Mouse (Mus musculus) liver (tissue): ENCODE measurements around the gene Atxn2.

Source experiments
- DNase-seq: peaks from one replicate; pipeline ENCODE4 v3.0.0-alpha.2; 2020; ENCODE audit warnings: mixed read lengths

Atxn2 gene

GRCm38 (mm10) chr5:121818401-121818800 is 107.3 kb downstream of the Atxn2 start:
- DNase-seq: no peak

GRCm38 (mm10) chr5:121818862-121819261 is 107.7 kb downstream of the Atxn2 start:
- no peak for DNase-seq

GRCm38 (mm10) chr5:121819559-121819958 is 108.4 kb downstream of the Atxn2 start:
- DNase-seq: no peak

DNA sequence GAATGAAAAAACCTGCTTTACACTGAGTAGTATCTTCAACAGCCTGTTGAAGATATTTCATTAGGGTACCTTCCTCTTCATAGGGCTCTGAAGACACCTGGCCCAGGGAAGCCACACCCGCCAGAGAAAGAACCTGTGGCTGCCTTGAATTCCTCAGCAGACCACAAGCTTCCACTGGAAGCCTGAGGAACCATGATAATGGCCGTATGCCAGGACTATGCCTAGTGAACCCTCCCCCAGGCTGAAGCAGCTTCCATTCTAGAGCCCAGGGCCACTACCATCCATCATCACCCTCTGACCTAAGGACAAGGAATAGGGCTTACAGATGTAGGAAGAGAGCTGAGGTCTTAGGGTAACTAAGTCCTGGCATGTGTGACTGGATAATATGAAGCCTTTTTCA is 109.0 kb downstream of the Atxn2 start:
- no peak for DNase-seq

- DNase-seq: no peak
These were observed 109.5 kb downstream of the Atxn2 start for GRCm38 (mm10) chr5:121820657-121821056.

DNA sequence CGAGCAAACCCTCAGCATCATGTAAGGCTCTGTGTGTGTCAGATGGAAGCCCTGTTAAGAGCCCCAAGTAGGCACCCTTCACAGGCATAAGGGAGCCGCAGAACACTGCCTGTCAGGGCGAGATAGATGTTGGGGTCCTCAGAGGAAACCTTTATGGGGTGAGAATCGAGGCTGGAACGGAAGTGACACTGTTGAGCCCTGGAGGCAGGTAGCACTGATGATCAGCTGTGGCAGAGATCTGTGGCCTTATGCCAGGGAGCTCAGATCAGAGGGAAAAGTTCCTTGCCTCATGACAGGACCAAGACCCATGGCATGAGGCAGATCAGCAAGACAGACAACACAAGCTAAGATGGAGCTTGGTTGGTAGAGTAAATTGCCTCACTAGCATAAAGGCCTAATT is 110.0 kb downstream of the Atxn2 start:
- DNase-seq: no peak

GRCm38 (mm10) chr5:121821552-121821951 is 110.4 kb downstream of the Atxn2 start:
- no peak for DNase-seq

GRCm38 (mm10) chr5:121822786-121823505 is 111.8 kb downstream of the Atxn2 start:
- DNase-seq: no peak

GRCm38 (mm10) chr5:121823668-121824067 is 112.5 kb downstream of the Atxn2 start:
- no peak for DNase-seq

DNA sequence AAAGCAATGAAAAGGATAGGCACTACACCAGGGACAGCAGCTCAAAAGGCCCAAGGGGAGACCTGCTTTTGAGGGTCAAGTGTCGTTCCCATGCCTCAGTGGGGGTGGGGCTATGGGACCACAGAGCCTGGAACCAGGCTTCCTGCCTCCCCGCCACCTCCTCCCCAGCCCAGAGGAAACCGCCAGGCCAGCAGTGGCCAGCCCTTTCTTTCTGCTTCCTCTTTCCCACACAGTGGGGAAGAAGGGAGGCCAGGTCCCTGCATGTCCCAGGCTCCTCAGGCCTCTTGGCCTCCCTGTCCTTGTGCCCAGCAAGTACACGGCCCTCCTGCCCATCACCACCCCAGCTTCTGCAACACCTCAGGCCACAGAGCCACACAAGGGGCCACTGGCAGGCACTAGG is 113.0 kb downstream of the Atxn2 start:
- DNase-seq: peak; percentile 48

DNA sequence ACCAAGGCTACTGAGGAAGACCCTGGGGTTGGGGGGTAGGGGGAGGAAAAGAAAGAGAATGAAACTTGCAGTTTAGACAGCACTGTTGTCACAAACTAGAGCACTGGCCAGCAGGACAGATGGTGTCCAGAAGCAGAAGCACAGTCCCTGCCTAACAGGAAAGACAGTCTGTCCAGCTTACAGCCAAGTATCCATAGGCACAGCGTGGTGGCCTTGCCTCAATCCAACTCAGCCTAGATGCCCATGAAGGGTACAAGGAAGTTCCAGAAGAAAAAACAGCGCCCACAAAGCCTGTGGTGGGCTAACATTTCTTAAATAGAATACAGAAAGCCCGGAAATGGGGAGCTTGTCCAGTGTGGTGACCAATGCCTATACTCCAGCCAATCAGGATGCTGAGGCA is 114.5 kb downstream of the Atxn2 start:
- no peak for DNase-seq

DNA sequence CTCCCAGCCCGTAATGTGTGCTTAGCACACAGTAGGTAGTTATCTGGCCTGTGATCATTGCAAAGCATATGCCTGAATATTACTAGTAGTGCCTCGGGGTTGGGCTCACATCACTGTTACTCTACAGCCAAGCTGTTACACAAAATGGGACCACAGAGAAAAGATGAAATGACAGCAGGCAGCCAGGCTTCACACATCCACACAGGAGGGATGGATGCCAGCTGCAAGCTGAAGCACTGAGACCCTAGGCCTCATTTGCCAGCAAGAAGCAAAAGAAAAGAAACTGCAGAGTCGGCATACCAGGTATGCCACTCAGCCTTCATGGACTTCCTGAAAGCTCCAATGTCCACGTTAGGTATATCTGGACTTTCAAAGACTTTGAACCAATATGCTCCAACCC is 116.7 kb downstream of the Atxn2 start:
- DNase-seq: no peak

DNA sequence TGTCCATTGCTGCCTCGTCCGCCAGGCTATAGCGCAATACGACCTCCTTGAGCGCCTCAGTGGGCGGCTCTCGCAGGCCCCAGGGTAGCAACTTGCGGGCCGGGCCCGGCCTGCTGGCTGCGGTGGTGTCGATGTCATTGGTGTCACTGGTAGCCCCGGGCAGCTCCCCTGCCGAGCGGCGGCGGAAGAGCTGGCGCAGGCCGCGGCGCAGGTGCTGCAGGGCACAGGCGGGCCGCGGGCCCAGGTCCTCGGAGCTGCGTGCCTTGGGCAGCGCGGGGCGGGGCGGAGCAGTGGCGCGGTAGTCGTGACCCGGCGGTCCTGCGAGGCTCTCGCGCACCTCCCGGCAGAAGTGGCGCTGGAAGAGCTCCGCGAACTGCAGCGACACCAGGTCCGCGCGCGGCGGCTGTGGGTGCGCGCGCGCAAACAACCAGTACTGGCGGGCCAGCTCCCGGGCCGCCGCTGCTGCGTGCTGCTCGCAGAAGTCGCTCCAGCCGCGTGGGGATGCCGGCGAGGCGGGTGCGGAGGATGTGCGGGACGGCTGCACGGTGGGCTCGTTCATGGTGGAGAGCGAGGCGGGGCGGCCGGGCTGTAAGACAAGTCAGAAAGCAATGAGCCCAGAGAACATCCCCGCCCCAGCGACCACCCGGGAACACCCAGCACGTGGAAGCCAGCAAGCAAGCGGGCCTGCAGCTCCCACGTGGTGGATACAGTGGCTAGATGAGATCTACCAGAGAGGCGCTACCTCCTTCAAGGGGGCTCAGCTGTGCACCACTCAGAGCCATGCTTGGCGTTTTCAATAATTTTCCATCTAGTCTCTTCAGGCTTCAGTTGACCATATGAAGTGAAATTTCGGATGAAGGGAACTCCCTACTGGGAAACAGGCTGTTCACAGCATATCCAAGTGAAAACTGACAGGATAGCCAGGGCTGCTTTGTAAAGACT is 117.6 kb downstream of the Atxn2 start:
- no peak for DNase-seq

GRCm38 (mm10) chr5:121831002-121831601 is 120.0 kb downstream of the Atxn2 start:
- no peak for DNase-seq

GRCm38 (mm10) chr5:121832376-121833155 is 121.4 kb downstream of the Atxn2 start:
- no peak for DNase-seq

- no peak for DNase-seq
These were observed 122.0 kb downstream of the Atxn2 start for GRCm38 (mm10) chr5:121833159-121833558.

DNA sequence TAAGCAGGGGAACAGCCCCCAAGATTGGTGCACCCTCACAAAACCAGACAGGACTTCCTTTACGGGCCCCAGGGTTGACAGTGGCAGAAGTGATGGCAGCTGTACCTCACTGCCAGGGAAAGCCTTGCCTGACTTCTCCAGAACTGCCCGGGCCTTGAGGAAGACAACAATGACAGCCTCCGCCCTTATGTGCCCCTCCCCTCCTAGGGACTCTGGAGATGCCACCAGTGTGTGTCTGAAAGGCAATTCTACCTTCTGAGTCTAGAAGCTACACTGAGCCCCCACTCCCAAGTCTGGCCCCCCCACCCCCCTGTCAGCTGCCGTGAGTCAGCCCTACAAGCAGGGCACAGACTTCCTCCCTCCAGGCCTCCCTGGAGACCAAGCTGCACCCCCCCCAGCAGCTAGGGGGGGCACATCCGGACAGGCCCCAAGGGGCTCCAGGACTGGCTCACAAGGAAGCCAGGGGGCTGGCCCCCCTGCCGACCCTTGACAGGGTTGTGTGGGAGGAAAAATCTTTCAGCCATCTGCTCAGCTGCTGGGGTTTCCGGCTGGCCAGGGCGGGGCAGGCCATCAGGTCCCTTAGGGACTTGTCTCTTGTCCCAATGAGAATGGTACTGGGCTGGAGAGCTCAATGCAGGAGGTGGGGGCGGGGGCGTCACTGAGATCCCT is 122.6 kb downstream of the Atxn2 start:
- DNase-seq: peak; percentile 59

DNA sequence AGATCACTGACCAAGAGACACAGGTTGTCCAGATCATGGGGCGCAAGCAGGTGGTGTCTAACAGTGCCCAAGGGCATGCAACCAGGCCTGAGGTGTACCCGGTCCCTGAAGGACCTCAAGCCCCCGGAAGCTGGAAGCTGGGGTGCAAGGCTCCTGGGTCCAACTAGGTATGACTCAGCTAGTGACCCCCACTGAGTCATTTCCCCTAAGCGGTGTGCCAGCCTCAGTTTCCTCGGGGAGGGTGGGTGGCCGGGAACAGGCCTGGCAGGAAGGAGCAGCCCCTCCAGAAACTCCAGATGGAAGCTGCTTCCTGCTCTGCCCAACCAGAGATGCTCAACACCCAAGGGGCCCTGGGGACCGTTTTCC is 123.1 kb downstream of the Atxn2 start:
- no peak for DNase-seq

DNA sequence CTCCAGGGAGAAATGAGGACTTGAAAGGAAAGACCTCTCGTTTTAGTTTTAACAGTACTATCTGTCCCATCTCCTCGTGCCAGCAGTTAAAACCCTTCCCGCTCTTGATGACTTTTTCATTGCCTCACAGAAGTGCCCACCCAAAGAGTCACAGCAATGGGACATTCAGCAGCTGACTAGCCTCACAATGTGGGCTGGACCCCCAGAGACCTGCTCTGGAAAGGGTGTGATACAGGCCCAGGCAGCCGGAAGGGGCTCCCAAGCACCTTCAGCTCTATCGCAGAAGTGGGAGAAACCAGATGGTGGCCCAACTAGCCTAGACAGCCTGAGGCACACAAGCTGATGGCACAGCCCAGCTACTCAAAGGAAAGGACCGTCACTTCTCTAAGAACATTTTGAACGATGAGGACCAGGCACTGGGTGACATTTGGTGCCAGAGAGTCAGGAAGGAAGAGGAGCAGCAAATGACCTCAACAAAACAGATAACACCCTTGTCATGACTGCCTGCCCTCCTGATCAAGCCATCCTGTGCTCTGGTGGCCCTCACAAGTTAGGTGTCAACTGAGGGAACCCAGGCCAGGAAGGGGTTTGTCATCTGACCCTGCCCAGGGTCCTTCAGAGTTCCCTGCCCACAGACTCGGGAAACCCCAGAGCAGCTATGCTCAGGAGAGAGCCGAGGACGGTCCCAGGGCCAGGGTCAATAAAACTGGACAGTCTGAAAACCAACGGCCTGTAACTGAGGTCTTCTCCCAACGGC is 124.0 kb downstream of the Atxn2 start:
- no peak for DNase-seq

DNA sequence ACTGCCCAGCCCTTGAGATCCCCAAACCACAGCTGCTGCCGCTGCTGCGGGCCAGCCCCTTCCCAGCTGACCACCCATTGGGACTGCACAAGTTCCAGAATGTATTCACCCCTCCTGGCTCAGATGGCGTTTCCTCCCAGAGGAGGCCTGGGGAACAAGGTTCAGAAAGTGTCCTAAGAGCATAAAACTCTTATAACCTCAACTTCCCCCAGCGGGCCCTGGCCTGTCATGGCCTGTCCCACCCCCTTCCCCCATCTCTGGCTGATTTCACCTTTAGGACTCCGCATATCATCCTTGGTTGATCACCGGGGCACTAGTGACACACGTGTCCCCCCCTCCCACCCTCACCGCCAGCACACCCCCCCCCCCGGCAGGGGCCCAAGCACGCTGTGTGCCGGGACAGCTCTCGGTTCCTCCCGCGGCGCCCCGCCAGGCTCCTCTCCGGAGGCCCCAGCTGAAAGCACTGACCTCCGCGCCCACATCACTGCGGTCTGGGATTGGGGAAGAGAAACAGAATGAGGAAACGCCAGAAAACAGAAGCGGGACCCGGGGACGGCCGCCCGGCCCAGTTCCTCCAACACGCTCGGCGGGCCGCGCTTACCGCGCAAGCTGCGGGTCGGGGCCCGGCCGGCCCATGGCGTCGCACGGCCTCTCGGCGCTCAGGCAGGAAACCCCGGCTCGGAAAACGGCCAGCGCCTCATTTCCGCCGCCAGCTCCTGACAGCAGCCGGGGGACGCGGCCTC is 125.0 kb downstream of the Atxn2 start:
- DNase-seq: peak; percentile 66
